Mouse (Mus musculus) megakaryocyte-erythroid progenitor cell, adult 5-6 weeks (primary cell): ENCODE measurements around the gene Tgm7. TPM values are rescaled to one million over a fixed set of nuclear protein-coding genes. Genes with fewer than 3 reads are reported as not detected.
"Not testable (repeated sequence)": the region's sequence is repeated elsewhere in the genome, so short reads cannot be mapped to it uniquely, and the experiment has no call there.

ENCODE experiments used
- ATAC-seq: replicated peaks from 2 replicates; pipeline ENCODE4 v1.8.0; 2016; ENCODE audit warnings: mild to moderate bottlenecking, inconsistent platforms; ENCODE audit not compliant: severe bottlenecking, poor library complexity, low FRiP score, low TSS enrichment
- total RNA-seq, 2 experiments: library from RNA; stranded (forward) in 1 of 2; stranded (reverse) in 1 of 2; fragments of 200-1000, 215-1000 nt in 1 of 2; fragments of >200 nt in 1 of 2; fragmentation: Nextera tagmentation in 1 of 2; gene quantifications; 2 replicates each; pipeline ENCODE4 v1.2.3; 2014 to 2017

Tgm7 gene
- not detected in 2 replicates for total RNA-seq (2014; fragmentation: Nextera tagmentation)
- not detected in 2 replicates for total RNA-seq (2017)

DNA sequence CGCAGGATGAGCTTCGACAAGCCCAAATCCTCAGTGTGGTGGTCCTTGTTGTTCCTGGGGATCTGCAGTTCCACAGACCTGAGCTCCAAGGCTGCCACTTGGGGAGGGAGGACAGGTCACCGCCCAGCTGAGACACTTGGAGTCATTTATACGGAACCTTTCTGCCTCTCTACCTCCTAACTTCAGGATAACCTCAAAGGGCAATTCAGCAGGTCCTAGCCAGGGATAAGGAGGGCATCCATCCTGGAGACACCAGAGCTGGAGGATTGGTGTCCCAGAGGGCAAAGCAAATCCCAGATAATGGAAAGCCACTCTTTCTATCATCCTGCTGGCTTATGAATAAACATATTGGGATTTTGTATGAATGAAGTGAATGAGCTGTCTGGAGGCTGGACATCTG lies at the start of gene Tgm7:
Gene Tgm7, minus strand, starts transcription at position 101 of the 400 bp plus-strand sequence.
- no peak for ATAC-seq

GRCm38 (mm10) chr2:121153100-121153499 lies 43.5 kb upstream of the Tgm7 start:
- ATAC-seq, result no peak

DNA sequence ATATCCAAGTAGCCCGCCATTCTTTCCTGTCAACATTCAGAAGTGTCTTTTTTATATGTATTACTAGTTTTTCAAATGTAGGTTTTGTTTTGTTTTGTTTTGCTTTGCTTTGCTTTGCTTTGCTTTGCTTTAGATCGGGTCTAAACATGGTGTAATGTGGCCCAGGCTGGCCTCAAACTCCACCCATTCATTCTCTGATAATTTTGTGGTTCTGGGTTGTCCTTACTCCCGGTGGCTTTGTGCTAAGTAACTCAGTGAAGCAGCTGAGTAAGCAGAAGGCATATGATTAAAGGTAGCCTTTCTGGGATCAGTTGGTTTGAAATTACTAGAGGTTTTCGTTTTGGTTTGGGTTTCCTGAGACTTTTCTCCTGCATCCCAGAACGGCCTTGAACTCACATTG lies 40.1 kb upstream of the Tgm7 start:
- ATAC-seq, result peak; percentile 61; the same call in 1 of the 2 replicates

DNA sequence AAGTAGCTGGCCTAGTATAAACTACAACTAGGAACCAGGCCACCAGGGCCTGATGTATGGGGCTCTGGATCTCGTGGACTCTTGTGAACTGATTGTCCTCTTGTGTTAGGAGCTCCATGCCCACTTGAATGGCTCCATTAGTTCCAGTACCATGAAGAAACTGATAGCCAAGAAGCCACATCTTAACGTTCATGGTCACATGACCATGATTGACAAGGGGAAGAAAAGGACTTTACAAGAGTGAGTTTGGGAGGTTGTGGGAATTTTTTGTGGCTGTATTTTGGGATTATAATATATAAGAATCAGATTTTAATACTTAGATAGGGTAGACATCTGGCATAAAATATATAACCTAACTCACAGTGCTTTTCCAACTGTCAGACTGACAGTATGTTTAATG lies 32.8 kb upstream of the Tgm7 start:
- ATAC-seq, result no peak

GRCm38 (mm10) chr2:121141216-121142035 lies 31.8 kb upstream of the Tgm7 start:
- ATAC-seq, result no peak

- peak; percentile 78 for ATAC-seq
These were observed 30.7 kb upstream of the Tgm7 start, which contains the start of the genes Adal and Lcmt2 for GRCm38 (mm10) chr2:121140018-121140882. TSS of gene Adal (plus strand) at chr2:121140428. TSS of gene Lcmt2 (minus strand) at chr2:121140653.

DNA sequence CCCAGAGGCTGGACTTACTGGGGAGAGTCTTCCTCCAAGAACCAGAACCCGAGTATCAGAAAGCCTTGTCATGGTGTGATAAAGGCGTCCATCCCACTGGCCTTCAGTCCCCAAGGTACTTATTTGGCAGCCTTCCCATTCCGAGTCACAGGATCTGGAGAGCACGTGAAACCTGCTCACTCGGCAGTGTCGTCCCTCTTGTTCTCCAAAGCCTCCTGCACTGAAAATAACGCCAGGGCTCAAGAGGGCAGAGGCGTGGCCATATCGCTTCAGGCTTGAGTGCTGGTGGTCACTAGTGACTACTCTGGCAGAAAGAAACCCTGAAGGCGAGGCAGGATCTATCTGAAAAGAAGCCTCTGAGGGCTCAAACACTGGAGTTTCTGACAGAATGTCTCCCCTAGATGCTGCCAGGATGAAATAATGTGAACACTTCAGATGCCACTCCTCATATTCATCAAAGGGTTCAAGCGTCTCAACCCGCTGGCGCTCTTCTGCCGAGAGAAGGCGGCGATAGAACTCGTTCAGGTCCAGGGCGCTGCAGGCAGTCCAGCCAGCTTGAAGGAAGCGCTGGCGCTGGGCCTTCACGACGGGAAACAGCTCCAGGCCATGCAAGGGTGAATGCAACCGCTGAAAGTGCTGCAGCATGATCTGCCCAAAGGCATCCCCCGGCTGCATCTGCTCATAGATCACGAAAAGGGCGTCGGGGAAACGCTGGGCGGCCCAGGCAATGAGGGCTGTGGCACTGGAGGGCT lies 29.8 kb upstream of the Tgm7 start:
- ATAC-seq, result peak; percentile 19; the same call in 1 of the 2 replicates

DNA sequence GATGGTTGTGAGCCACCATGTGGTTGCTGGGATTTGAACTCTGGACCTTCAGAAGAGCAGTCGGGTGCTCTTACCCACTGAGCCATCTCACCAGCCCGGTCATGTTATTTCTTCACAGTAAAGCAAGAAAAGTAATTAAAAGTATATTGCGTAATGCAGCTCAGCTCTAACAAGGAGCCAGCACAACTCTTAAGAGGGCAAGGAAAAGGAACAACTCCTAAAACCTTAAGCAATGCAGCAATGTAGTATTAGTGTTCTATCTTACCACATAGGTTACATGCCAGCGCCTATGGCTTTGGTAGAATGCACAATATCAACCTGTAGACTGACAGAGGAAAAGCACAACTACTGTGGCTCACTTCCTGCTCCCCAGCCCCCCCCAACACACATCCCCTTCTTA lies 27.8 kb upstream of the Tgm7 start:
- ATAC-seq, result no peak

DNA sequence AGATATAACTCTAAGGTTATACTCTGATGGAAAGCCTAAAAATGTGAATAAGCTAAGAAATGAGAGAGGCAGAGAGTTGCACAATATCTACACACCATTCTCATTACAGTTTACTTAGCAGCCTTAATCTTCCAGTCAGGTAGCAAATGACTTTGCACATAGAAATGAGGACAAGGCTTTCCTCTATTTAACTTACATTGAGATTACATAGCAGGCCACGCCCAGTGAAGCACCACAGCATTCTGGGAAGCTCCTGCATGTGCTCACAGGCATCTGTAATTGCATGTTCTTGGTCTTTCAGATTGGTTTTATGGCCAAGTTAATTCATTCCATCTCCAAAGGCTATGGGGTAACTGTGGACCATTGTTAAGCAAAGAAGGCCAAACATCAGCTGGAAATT lies 23.2 kb upstream of the Tgm7 start:
- no peak for ATAC-seq

- no peak for ATAC-seq
These were observed 19.4 kb upstream of the Tgm7 start for GRCm38 (mm10) chr2:121128865-121129620.

DNA sequence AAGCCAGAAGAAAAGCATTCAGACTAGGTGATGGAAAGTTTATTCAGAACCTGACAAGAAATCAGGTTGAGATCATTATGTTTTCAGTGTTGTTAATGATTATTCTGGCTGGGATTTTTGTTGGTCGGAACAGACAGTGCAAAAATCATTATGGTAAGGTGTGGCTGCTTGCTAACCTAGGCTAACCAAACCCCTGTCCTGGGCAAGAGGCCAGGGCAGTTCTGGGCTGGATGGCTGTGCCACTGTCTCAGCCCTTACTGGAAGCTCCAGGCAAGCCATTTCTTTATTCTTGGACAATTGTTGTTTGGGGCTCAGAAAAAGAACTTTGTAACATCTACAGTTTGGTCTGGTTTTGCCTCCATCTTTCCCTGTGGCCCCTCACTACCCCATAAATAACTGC lies 17.9 kb upstream of the Tgm7 start:
- ATAC-seq, result no peak

DNA sequence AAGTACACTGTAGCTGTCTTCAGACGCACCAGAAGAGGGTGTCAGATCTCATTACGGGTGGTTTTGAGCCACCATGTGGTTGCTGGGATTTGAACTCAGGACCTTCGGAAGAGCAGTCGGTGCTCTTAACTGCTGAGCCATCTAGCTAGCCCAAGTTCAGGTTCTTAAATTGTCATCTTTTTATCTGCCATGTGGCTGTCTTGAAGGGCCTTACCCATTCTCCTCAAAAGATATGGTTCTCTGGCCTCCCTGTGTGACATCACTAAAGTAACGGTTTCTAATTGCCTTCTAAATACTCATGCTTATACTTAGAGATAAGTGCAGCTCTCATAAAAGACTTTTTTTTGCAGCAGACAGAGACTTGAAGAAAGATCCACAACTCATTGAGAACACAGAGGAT lies 16.7 kb upstream of the Tgm7 start:
- ATAC-seq, result not testable (repeated sequence)

DNA sequence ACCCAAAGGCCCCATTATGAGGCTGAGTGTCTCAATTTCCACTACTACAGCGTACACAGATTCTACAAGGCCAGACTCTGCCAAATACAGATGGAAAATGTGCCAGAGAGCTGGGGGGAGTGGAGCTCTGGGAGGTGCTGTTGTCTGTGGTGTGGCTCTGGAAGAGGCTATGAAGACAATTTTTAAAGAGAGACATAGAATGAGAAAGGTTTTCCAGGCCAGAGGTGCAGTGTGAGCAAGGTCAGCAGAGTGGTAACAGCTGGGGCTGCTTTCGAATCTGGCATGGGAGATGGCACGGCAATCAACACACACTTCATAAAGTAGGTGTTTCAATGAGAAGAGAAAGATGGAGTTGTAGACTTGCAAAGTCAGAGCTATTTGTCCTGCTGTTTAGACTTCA lies 9.7 kb upstream of the Tgm7 start:
- no peak for ATAC-seq

DNA sequence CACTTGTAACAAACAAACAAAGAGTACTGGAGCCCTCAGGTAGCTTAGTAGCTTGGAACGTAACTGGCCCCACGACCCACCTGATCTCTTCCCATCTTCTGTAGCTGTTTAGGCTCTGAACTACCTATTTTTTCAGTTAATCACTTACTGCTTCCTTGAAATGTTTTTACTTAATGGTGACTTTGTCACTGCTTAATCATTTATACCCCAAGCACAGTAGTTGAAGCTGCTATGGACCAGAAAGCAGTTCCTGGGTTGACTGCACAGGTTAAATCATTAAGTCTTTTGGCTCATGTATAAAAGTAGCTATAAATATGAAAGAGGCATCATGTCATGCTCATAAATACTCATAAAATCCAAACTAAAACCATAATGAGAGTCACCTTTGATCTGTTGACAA lies 5.8 kb upstream of the Tgm7 start:
- ATAC-seq, result no peak

GRCm38 (mm10) chr2:121105940-121106339 lies 3.7 kb downstream of the Tgm7 start:
- ATAC-seq, result no peak

GRCm38 (mm10) chr2:121102051-121102450 lies 7.5 kb downstream of the Tgm7 start:
- ATAC-seq, result peak; percentile 86

DNA sequence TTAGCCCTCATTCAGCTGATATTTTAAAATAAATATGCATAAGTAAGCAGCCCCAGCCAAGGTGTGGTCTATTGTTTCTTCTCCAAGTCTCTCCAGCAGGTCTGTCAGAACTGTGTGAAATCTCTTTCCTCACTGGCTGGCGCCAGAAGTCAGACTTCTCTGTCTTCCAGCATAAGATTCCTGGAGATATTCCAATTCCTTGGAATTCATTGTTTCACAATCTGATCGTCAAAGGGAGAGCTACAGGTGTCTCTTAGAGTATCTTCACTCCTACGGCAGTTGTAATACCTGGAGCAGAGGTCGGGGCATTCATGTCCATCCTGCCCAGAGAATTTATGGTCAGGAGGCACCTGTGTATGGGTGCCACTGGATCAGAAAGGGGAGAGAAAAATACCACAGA lies 19.8 kb downstream of the Tgm7 start:
- ATAC-seq, result no peak

DNA sequence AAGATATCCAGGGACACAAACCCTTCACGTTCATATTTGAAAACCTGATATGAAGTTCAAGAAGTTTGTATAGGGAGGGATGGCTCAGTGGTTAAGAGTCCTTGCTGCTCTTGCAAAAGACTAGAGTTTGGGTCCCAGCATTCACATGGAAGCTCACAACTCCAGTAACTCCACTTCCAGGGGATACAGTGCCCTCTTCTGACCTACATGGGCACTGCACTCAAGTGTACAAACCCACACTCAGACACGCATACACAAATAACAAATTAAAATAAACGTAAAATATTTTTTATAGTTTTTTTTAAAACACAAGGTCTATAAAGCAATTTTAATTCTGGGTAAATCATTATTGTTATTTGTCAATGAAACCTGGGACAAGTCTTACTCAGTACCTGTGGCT lies 21.1 kb downstream of the Tgm7 start:
- no peak for ATAC-seq
